Mouse (Mus musculus): ENCODE data around the gene Pank1. TPM values are rescaled to one million over a fixed set of nuclear protein-coding genes. Genes with fewer than 3 reads are reported as not detected.

Gene Pank1
- 4.8 and 5.0 TPM in 2 replicates for polyA plus RNA-seq (2012; rRNA removed)

GRCm38 (mm10) chr19:34878603-34879541, at the start of gene Pank1:
TSS of gene Pank1 (minus strand) at chr19:34879455.

GRCm38 (mm10) chr19:34921652-34922602, 42.7 kb upstream of the Pank1 start, which contains the start of gene Kif20b:
TSS of gene Kif20b (plus strand) at chr19:34922361.

Other genes with a start within 250 kb of the Pank1 start
- 0.07 and 0.11 TPM in 2 replicates for gene Ifit1bl2, start 238.7 kb downstream of the Pank1 start, polyA plus RNA-seq (2012; rRNA removed)
- gene Ifit1, start 238.6 kb downstream of the Pank1 start, polyA plus RNA-seq (2012; rRNA removed): 0.20 and 0.25 TPM in 2 replicates
- gene Slc16a12, start 132.2 kb downstream of the Pank1 start, polyA plus RNA-seq (2012; rRNA removed): 2.0 and 2.2 TPM in 2 replicates
- gene Kif20b, start 42.9 kb upstream of the Pank1 start, polyA plus RNA-seq (2012; rRNA removed): 50.4 and 61.0 TPM in 2 replicates

All from central nervous system, embryonic 11.5 days (tissue).